Mouse (Mus musculus): Measurements from ENCODE around the gene Serpinb9e. TPM values are rescaled to one million over a fixed set of nuclear protein-coding genes. Genes with fewer than 3 reads are reported as not detected.

Gene Serpinb9e
- not detected for total RNA-seq (2023)

DNA sequence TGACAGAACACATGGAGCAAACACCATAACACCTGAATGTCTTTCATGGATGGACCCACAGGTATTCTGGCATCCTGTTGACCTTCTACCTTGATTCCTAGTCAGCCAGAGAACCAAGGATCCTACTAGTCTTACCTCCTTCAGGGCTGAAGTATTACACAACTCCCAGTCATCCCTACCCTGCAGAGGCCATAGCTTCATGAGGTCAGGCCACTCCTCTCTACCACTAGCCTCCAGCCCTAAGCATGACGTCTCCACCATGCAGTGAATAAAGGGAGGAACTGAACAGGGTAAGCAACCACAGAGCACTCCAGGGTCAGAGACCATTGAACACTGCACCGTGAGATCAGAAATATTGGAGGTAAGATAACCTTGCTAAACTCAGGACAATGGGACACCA is at the start of gene Serpinb9e:
Gene Serpinb9e (plus strand): TSS at position 301 of the 400 bp plus-strand sequence.

Other genes with a start within 250 kb of the Serpinb9e start
- gene Serpinb9, start 246.4 kb upstream of the Serpinb9e start, total RNA-seq (2023), result 1 to 10 TPM; 3.6 to 3.7 TPM
- gene Serpinb9b, start 222.2 kb upstream of the Serpinb9e start, total RNA-seq (2023), result not detected
- under 1 TPM in 1 of 2 experiments, not detected in 1; 0.39 TPM for gene Serpinb1b, start 171.0 kb upstream of the Serpinb9e start, total RNA-seq (2023)
- gene Serpinb9c, start 89.9 kb upstream of the Serpinb9e start, total RNA-seq (2023), result not detected
- not detected for gene Serpinb9d, start 56.7 kb upstream of the Serpinb9e start, total RNA-seq (2023)
- gene Serpinb9f, start 74.5 kb downstream of the Serpinb9e start, total RNA-seq (2023), result not detected
- gene Gm11397, start 146.1 kb downstream of the Serpinb9e start, total RNA-seq (2023), result not detected
- gene Serpinb9g, start 235.2 kb downstream of the Serpinb9e start, total RNA-seq (2023), result not detected

Measured in monocyte, adult 59 days (primary cell).